Mouse (Mus musculus) forebrain, embryonic 15.5 days (tissue): ENCODE measurements around the gene Otop2. TPM values are rescaled to one million over a fixed set of nuclear protein-coding genes. Genes with fewer than 3 reads are reported as not detected.

Experiments used
- ATAC-seq: fragments of 200-750 bp; cut with Nextera tagmentation; replicated peaks from 2 replicates; pipeline ENCODE4 v1.8.0; 2017; ENCODE audit warnings: mild to moderate bottlenecking, moderate TSS enrichment, moderate library complexity
- H3K27ac ChIP-seq: fragments of 300-500 bp; sonication (generic); replicated peaks from 2 replicates; pipeline ENCODE4 v1.5.1; 2015; ENCODE audit warnings: mild to moderate bottlenecking, inconsistent platforms
- H3K27me3 ChIP-seq: fragments of 300-500 bp; sonication (generic); 2 replicates; pipeline ENCODE4 v1.6.1; 2015; ENCODE audit warnings: inconsistent platforms
- H3K36me3 ChIP-seq: fragments of 300-500 bp; sonication (generic); 2 replicates; pipeline ENCODE4 v1.6.1; 2015; ENCODE audit warnings: mild to moderate bottlenecking, inconsistent platforms
- H3K4me1 ChIP-seq: fragments of 300-500 bp; sonication (generic); 2 replicates; pipeline ENCODE4 v1.6.1; 2015; ENCODE audit warnings: inconsistent platforms
- H3K4me2 ChIP-seq: fragments of 300-500 bp; sonication (generic); replicated peaks from 2 replicates; pipeline ENCODE4 v1.6.1; 2015; ENCODE audit warnings: mild to moderate bottlenecking, inconsistent platforms
- H3K4me3 ChIP-seq: fragments of 300-500 bp; sonication (generic); 2 replicates; pipeline ENCODE4 v1.5.1; 2015; ENCODE audit warnings: mild to moderate bottlenecking, inconsistent platforms
- H3K9ac ChIP-seq: fragments of 300-500 bp; sonication (generic); replicated peaks from 2 replicates; pipeline ENCODE4 v1.6.1; 2015; ENCODE audit warnings: mild to moderate bottlenecking, inconsistent platforms
- H3K9me3 ChIP-seq: fragments of 300-500 bp; sonication (generic); 2 replicates; pipeline ENCODE4 v1.6.1; 2016; ENCODE audit warnings: inconsistent platforms
- WGBS: fragments of 180-500 bp; shearing (Covaris S2); methylation state at CpG from one replicate; pipeline ENCODE4 v1.1.7; 2015; ENCODE audit warnings: mixed read lengths; 5-methylcytosine and 5-hydroxymethylcytosine counted together
- polyA plus RNA-seq: library from polyadenylated mRNA; unstranded; fragments of >200 nt; fragmentation: Nextera tagmentation; extraction: Ambion mirVana; gene quantifications from 2 replicates; pipeline ENCODE4 v1.2.1, GENCODE M21; 2015

Gene Otop2
- polyA plus RNA-seq, 1 experiment from 2014 or later, result not detected

GRCm38 (mm10) chr11:115337350-115337749 lies 30.4 kb downstream of the Otop2 start:
- H3K4me3 ChIP-seq, result no peak overlapping the region
- no peak for ATAC-seq
- no peak overlapping the region for H3K4me2 ChIP-seq
- peaks cover 9% of the 10 kb centered on the region for H3K4me1 ChIP-seq
- peaks cover 19% of the 10 kb centered on the region for H3K27me3 ChIP-seq
- H3K9ac ChIP-seq, result no peak overlapping the region
- no peaks in the 10 kb centered on the region for H3K36me3 ChIP-seq
- WGBS, result 73% methylated on average over 3 of the region's 3 CpGs
- no peak overlapping the region for H3K27ac ChIP-seq
- H3K9me3 ChIP-seq, result no peaks in the 10 kb centered on the region

DNA sequence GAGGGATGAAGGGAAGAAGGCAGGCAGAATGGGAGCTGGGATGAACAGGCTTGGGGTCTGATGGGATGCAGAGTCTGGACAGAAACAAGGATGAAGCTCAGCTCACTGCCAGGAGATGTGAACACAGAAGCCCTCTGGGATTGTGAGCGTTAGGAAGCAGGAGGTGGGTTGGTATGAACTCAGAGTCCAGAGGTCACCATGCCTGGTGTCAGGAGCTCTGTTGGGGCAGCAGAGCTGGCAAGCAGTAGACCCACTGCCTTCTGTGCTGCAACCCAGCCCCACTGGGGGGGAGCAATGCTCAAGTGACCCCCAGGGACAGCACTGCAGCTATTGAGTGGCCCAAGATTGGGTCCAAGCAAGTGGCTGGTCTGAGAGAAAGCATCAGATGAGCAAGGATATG lies 30.9 kb downstream of the Otop2 start:
- Histone ChIP-seq H3K9me3 (no peaks in the 10 kb centered on the region), H3K4me3 (no peak overlapping the region), H3K27ac (no peak overlapping the region), H3K9ac (no peak overlapping the region), H3K36me3 (no peaks in the 10 kb centered on the region), H3K4me2 (no peak overlapping the region), H3K27me3 (peaks cover 19% of the 10 kb centered on the region), H3K4me1 (peaks cover 9% of the 10 kb centered on the region)
- no peak for ATAC-seq
- WGBS, result 71% methylated on average over 1 of the region's 1 CpGs

GRCm38 (mm10) chr11:115341246-115341645 lies 34.3 kb downstream of the Otop2 start:
- Histone ChIP-seq H3K9ac (no peak overlapping the region), H3K27ac (no peak overlapping the region), H3K4me1 (no peaks in the 10 kb centered on the region), H3K9me3 (no peaks in the 10 kb centered on the region), H3K27me3 (no peaks in the 10 kb centered on the region; the same call in 1 of the 2 replicates), H3K4me3 (no peak overlapping the region), H3K36me3 (no peaks in the 10 kb centered on the region), H3K4me2 (no peak overlapping the region)
- WGBS, result 69% methylated on average over 2 of the region's 2 CpGs
- ATAC-seq, result no peak

- H3K4me1 ChIP-seq, result no peaks in the 10 kb centered on the region
- WGBS, result 68% methylated on average over 6 of the region's 6 CpGs
- no peaks in the 10 kb centered on the region; the same call in 1 of the 2 replicates for H3K27me3 ChIP-seq
- no peak for ATAC-seq
- no peaks in the 10 kb centered on the region for H3K9me3 ChIP-seq
- no peak overlapping the region for H3K4me3 ChIP-seq
- H3K36me3 ChIP-seq, result no peaks in the 10 kb centered on the region
- no peak overlapping the region for H3K4me2 ChIP-seq
- H3K9ac ChIP-seq, result no peak overlapping the region
- H3K27ac ChIP-seq, result no peak overlapping the region
Measured at GRCm38 (mm10) chr11:115341866-115342265, 34.9 kb downstream of the Otop2 start.

DNA sequence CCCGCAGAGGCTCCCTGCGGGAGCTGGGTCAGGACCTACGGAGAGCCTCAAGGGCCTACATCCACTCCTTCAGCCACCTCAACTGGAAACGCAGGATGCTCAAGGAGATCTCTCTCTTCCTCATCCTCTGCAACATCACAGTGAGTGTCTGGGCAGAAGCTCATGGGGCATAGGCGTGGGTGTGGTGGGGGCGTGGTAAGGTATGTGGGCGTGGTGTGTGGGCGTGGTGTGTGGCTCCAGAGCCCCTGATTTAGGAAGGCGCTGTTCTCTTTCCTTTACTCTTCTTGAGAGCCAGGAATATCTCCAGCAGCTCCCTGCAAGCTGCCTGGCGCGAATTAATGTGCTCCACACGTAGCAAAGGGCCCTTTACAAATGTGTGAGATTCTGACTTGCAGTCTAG lies 38.0 kb downstream of the Otop2 start:
- no peak for ATAC-seq
- H3K9ac ChIP-seq, result no peak overlapping the region
- H3K4me1 ChIP-seq, result no peaks in the 10 kb centered on the region
- H3K27ac ChIP-seq, result no peak overlapping the region
- no peaks in the 10 kb centered on the region for H3K27me3 ChIP-seq
- 15% methylated on average over 12 of the region's 12 CpGs for WGBS
- H3K4me2 ChIP-seq, result no peak overlapping the region
- H3K4me3 ChIP-seq, result no peak overlapping the region
- no peaks in the 10 kb centered on the region; the same call in 1 of the 2 replicates for H3K36me3 ChIP-seq
- H3K9me3 ChIP-seq, result no peaks in the 10 kb centered on the region

DNA sequence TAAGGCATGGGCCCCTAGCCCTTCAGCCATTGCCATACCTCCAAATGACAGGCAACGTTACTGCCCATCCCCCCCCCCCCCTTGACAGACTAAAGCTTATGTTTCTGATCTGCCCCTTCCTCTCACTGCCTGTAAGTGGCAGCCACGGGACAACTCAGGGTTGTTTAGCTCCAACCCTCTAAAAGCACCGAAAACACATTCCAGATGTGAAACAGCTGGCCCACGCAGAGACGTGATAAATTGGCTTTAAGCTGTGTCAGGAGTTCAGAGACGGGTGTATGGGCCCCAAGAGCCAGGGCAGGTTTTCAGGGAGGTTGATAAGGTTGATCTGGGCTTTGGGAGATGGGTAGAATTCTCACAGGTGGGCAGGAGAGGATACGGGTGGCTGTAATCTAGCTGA lies 38.6 kb downstream of the Otop2 start:
- H3K27me3 ChIP-seq, result no peaks in the 10 kb centered on the region
- no peaks in the 10 kb centered on the region for H3K9me3 ChIP-seq
- no peak overlapping the region for H3K27ac ChIP-seq
- ATAC-seq, result no peak
- no peak overlapping the region for H3K9ac ChIP-seq
- WGBS, result 51% methylated on average over 7 of the region's 7 CpGs
- H3K4me2 ChIP-seq, result no peak overlapping the region
- H3K4me1 ChIP-seq, result no peaks in the 10 kb centered on the region
- peaks cover under 1% of the 10 kb centered on the region; the same call in 1 of the 2 replicates for H3K36me3 ChIP-seq
- no peak overlapping the region for H3K4me3 ChIP-seq

DNA sequence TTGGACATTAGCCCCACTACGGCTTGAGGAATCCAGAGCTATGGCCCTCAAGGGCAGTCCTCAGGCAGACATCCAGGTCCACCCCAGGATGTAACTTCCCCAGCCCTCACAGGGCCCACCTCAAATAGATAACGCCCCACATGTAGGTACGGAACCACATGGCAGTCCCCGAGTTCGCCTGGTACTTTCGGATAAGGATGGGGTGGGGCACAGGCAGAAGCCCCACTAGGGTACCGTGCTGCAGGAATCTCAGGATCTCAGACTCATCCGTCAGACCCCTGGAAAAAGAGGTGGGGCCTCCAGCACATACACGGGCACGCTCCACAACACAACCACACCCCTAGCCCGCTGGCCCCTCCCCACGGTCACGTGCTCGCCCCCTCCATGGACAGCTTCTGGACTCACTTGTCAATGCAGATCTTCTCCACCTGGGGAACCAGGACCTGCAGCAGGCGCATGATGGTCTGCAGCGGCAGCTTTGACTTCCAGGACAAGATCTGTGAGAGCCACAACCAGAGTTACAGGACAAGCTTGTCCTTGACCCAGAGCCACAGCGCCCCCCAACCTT lies 41.8 kb downstream of the Otop2 start:
- no peaks in the 10 kb centered on the region for H3K9me3 ChIP-seq
- no peak overlapping the region for H3K4me2 ChIP-seq
- 67% methylated on average over 17 of the region's 17 CpGs for WGBS
- no peak overlapping the region for H3K9ac ChIP-seq
- no peak overlapping the region for H3K4me3 ChIP-seq
- no peak for ATAC-seq
- peaks cover 21% of the 10 kb centered on the region; the same call in 1 of the 2 replicates for H3K36me3 ChIP-seq
- H3K27ac ChIP-seq, result no peak overlapping the region
- H3K27me3 ChIP-seq, result no peaks in the 10 kb centered on the region
- H3K4me1 ChIP-seq, result no peaks in the 10 kb centered on the region

DNA sequence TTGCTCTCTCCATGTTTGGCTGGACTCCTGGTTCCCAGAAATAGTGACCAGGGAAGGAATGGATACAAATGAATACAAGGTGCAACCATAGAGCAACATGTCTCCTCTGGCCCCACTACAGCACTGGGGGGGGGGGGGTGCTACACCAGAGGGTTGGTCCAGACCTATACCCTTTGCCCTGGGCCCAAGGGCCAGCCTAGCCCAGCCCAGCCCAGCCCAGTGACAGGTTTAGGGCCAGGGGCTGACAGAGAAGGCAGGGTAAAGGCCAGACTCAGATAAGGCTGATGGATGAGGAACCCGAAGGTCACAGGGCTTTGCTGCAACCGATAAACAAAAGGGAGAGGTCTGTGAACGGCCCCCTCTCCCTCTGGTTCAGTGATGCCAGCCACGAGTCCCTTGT lies 43.0 kb downstream of the Otop2 start:
- ATAC-seq, result no peak
- H3K9me3 ChIP-seq, result no peaks in the 10 kb centered on the region

DNA sequence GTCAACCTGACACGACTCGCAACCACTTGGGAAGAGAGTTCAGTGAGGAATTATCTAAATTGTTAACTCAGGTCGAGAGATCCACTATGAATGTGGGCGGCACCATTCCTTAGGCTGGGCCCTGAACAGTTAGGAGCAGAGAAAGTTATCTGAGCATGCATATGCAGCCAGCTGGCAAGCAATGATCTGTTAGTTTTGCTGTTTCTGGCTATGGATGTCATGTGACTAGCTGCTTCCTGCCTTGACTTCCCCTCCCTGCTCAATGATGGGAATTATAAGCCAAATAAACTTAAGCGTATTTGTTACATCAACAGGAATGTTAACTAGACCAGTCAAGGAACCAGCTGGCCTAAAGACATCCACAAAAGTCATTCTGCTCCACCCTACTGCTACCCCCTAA lies 46.4 kb downstream of the Otop2 start:
- no peak overlapping the region for H3K9ac ChIP-seq
- no peak overlapping the region for H3K27ac ChIP-seq
- H3K27me3 ChIP-seq, result no peaks in the 10 kb centered on the region
- H3K4me2 ChIP-seq, result no peak overlapping the region
- ATAC-seq, result no peak
- H3K36me3 ChIP-seq, result peaks cover 27% of the 10 kb centered on the region; the same call in 1 of the 2 replicates
- no peaks in the 10 kb centered on the region for H3K9me3 ChIP-seq
- WGBS, result 94% methylated on average over 5 of the region's 5 CpGs
- H3K4me1 ChIP-seq, result no peaks in the 10 kb centered on the region; the same call in 1 of the 2 replicates
- H3K4me3 ChIP-seq, result no peak overlapping the region

More for the DNA sequence above, 43.0 kb downstream of the Otop2 start:
- Histone ChIP-seq H3K27me3 (no peaks in the 10 kb centered on the region), H3K36me3 (peaks cover 21% of the 10 kb centered on the region; the same call in 1 of the 2 replicates), H3K27ac (no peak overlapping the region), H3K4me3 (no peak overlapping the region), H3K4me1 (no peaks in the 10 kb centered on the region), H3K4me2 (no peak overlapping the region), H3K9ac (no peak overlapping the region)
- 88% methylated on average over 4 of the region's 4 CpGs for WGBS

- no peak overlapping the region for H3K9ac ChIP-seq
- no peak overlapping the region for H3K4me2 ChIP-seq
- H3K27me3 ChIP-seq, result no peaks in the 10 kb centered on the region
- H3K9me3 ChIP-seq, result no peaks in the 10 kb centered on the region
- ATAC-seq, result peak; percentile 68
- WGBS, result 9% methylated on average over 8 of the region's 8 CpGs
- no peak overlapping the region for H3K4me3 ChIP-seq
- no peak overlapping the region for H3K27ac ChIP-seq
- peaks cover 27% of the 10 kb centered on the region; the same call in 1 of the 2 replicates for H3K36me3 ChIP-seq
- peaks cover 8% of the 10 kb centered on the region for H3K4me1 ChIP-seq
Measured at GRCm38 (mm10) chr11:115354183-115354582, 47.2 kb downstream of the Otop2 start.

- Histone ChIP-seq H3K27ac (no peak overlapping the region), H3K9me3 (no peaks in the 10 kb centered on the region), H3K4me2 (no peak overlapping the region), H3K27me3 (no peaks in the 10 kb centered on the region), H3K4me3 (no peak overlapping the region), H3K36me3 (0 out of 2 replicates have a peak, but pooled peaks cover 6% of the 10 kb centered on the region), H3K9ac (no peak overlapping the region), H3K4me1 (peaks cover 11% of the 10 kb centered on the region)
- WGBS, result 11% methylated on average over 5 of the region's 5 CpGs
- peak; percentile 39; the same call in 1 of the 2 replicates for ATAC-seq
Measured at GRCm38 (mm10) chr11:115358468-115358867, 51.5 kb downstream of the Otop2 start.

DNA sequence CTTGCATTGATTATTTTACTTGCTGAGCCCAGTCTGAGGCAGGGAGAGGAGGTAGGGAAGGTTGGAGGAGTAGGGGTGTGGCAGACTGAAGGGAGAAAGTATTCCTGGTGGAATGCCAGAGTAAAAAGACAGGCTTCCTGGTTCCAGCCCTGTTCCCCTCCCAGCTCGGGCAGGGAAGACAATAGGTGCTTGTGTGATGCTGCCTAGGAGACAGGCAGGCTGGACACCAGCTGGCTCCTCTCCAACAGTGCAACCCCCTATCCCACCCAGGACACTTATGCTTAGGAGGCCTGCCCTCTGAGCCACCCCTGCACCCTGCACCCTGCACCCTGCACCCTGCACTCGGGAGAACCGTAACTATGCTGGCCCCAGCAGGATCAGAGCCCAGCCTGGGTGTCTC lies 52.3 kb downstream of the Otop2 start:
- H3K9ac ChIP-seq, result no peak overlapping the region

GRCm38 (mm10) chr11:115359726-115360125 lies 52.8 kb downstream of the Otop2 start:
- no peak overlapping the region for H3K27ac ChIP-seq
- no peak overlapping the region for H3K4me2 ChIP-seq
- no peaks in the 10 kb centered on the region for H3K27me3 ChIP-seq
- H3K4me3 ChIP-seq, result no peak overlapping the region
- 61% methylated on average over 6 of the region's 6 CpGs for WGBS
- H3K9me3 ChIP-seq, result no peaks in the 10 kb centered on the region
- H3K9ac ChIP-seq, result no peak overlapping the region
- H3K4me1 ChIP-seq, result peaks cover 11% of the 10 kb centered on the region
- no peak for ATAC-seq
- H3K36me3 ChIP-seq, result 0 out of 2 replicates have a peak, but pooled peaks cover 6% of the 10 kb centered on the region

More for the DNA sequence above, 52.3 kb downstream of the Otop2 start:
- Histone ChIP-seq H3K27ac (no peak overlapping the region), H3K4me2 (no peak overlapping the region), H3K36me3 (0 out of 2 replicates have a peak, but pooled peaks cover 6% of the 10 kb centered on the region), H3K4me1 (peaks cover 11% of the 10 kb centered on the region), H3K27me3 (no peaks in the 10 kb centered on the region), H3K4me3 (no peak overlapping the region), H3K9me3 (no peaks in the 10 kb centered on the region)
- ATAC-seq, result peak; percentile 49
- WGBS, result 53% methylated on average over 3 of the region's 3 CpGs
